Mouse (Mus musculus): ENCODE results near the gene Klf3. TPM values are rescaled to one million over a fixed set of nuclear protein-coding genes. Genes with fewer than 3 reads are reported as not detected.
A peak's percentile ranks its signal among the peaks of the same experiment; 100 is the strongest.

Gene Klf3
- polyA plus RNA-seq, 1 experiment from 2014 or later: 78.4 TPM

DNA sequence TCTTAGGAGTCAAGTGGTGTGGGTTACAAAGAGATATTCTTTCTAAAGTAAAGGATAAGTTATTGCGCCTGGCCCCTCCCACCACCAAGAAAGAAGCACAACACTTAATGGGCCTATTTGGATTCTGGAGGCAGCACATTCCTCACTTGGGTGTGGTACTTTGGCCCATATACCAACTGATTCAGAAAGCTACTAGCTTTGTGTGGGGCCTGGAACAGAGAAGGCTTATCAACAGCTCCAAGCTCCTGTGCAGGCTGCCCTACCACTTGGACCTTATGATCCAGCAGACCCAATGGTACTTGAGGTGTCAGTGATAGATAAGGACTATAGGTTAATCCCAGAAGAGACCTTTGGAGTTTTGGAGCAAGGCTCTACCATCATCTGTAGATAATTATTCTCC, 15.0 kb upstream of the Klf3 start:
- Histone ChIP-seq H3K9ac (ENCODE audit: low read depth, low read length) (no peak overlapping the region), H3K9me3 (ENCODE audit: control insufficient read depth, low read length) (no peaks in the 10 kb centered on the region), H3K4me2 (replicated peaks; ENCODE audit: low read depth, low read length) (no peak overlapping the region), H3K36me3 (ENCODE audit: control insufficient read depth, insufficient read depth, low read length) (no peaks in the 10 kb centered on the region), H3K4me3 (ENCODE audit: low read length) (no peak overlapping the region), H3K27me3 (ENCODE audit: control insufficient read depth, insufficient read depth, low read length) (no peaks in the 10 kb centered on the region), H3K27ac (ENCODE audit: low read depth, low read length) (no peak overlapping the region), H3K4me1 (ENCODE audit: control insufficient read depth, insufficient read depth, low read length) (no peaks in the 10 kb centered on the region)
- no peak for ATAC-seq (ENCODE audit: low FRiP score, low TSS enrichment)
- WGBS: 97% methylated on average over 1 of the region's 1 CpGs

DNA sequence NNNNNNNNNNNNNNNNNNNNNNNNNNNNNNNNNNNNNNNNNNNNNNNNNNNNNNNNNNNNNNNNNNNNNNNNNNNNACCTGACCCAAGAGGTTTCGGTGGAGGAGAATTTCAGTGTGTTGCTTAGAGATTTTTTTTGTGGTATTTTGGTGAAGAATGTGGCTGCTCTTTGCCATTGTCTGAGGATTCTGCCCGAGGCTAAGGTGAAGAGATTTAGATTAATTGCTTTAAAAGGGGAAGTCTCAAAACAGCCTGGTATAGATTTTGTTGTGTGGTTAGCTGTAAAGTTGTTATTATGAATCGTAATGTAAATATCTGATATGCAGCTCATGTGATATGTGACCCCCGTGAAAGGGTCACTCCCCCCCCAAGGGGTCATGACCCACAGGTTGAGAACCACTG, 5.0 kb upstream of the Klf3 start:
- H3K27ac ChIP-seq (ENCODE audit: low read depth, low read length): no peak overlapping the region

GRCm38 (mm10) chr5:64801545-64801944, 1.6 kb upstream of the Klf3 start:
- no peaks in the 10 kb centered on the region for H3K27me3 ChIP-seq (ENCODE audit: control insufficient read depth, insufficient read depth, low read length)
- no peak overlapping the region for H3K27ac ChIP-seq (ENCODE audit: low read depth, low read length)
- no peaks in the 10 kb centered on the region for H3K36me3 ChIP-seq (ENCODE audit: control insufficient read depth, insufficient read depth, low read length)
- no peak overlapping the region for H3K4me3 ChIP-seq (ENCODE audit: low read length)
- H3K9me3 ChIP-seq (ENCODE audit: control insufficient read depth, low read length): peaks cover 6% of the 10 kb centered on the region; the same call in 1 of the 2 replicates
- H3K9ac ChIP-seq (ENCODE audit: low read depth, low read length): no peak overlapping the region
- WGBS: 57% methylated on average over 2 of the region's 2 CpGs
- H3K4me2 ChIP-seq (replicated peaks; ENCODE audit: low read depth, low read length): no peak overlapping the region
- H3K4me1 ChIP-seq (ENCODE audit: control insufficient read depth, insufficient read depth, low read length): peaks cover 11% of the 10 kb centered on the region; the same call in 1 of the 2 replicates
- no peak for ATAC-seq (ENCODE audit: low FRiP score, low TSS enrichment)

More for the DNA sequence above, 5.0 kb upstream of the Klf3 start:
- no peak overlapping the region for H3K4me2 ChIP-seq (replicated peaks; ENCODE audit: low read depth, low read length)
- 69% methylated on average over 4 of the region's 4 CpGs for WGBS
- no peak for ATAC-seq (ENCODE audit: low FRiP score, low TSS enrichment)
- H3K9me3 ChIP-seq (ENCODE audit: control insufficient read depth, low read length): peaks cover 12% of the 10 kb centered on the region; the same call in 1 of the 2 replicates
- H3K36me3 ChIP-seq (ENCODE audit: control insufficient read depth, insufficient read depth, low read length): no peaks in the 10 kb centered on the region
- no peaks in the 10 kb centered on the region for H3K27me3 ChIP-seq (ENCODE audit: control insufficient read depth, insufficient read depth, low read length)
- H3K4me3 ChIP-seq (ENCODE audit: low read length): no peak overlapping the region
- no peaks in the 10 kb centered on the region for H3K4me1 ChIP-seq (ENCODE audit: control insufficient read depth, insufficient read depth, low read length)
- no peak overlapping the region for H3K9ac ChIP-seq (ENCODE audit: low read depth, low read length)

DNA sequence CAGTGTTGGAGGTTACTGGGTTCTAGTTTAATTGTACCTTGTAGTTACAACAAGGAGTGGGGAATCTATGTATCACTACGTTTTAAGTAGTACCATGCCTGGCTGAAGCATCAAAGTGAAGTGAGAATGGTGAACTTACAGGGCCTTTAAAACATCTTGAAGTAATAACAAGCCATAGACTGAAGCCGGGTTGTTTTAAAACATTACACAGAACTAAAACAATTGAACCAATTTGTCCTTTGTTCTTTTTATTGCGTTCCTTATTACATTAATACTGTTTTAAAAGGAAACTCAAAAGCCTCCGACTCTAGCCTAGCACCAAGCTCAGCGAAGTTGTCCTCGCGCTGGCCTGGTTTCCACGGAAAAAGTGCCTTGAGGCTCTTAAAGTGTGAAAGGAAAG, 1.0 kb upstream of the Klf3 start:
- ATAC-seq (ENCODE audit: low FRiP score, low TSS enrichment): no peak
- Histone ChIP-seq H3K27me3 (ENCODE audit: control insufficient read depth, insufficient read depth, low read length) (no peaks in the 10 kb centered on the region), H3K4me2 (replicated peaks; ENCODE audit: low read depth, low read length) (peak overlapping the region; percentile 78), H3K9ac (ENCODE audit: low read depth, low read length) (peak overlapping the region; percentile 93), H3K4me3 (ENCODE audit: low read length) (peak overlapping the region; percentile 73), H3K4me1 (ENCODE audit: control insufficient read depth, insufficient read depth, low read length) (peaks cover 14% of the 10 kb centered on the region; the same call in 1 of the 2 replicates), H3K27ac (ENCODE audit: low read depth, low read length) (peak overlapping the region; percentile 96), H3K36me3 (ENCODE audit: control insufficient read depth, insufficient read depth, low read length) (no peaks in the 10 kb centered on the region), H3K9me3 (ENCODE audit: control insufficient read depth, low read length) (peaks cover 6% of the 10 kb centered on the region; the same call in 1 of the 2 replicates)
- 6% methylated on average over 8 of the region's 8 CpGs for WGBS

GRCm38 (mm10) chr5:64803720-64804462, 703 bp downstream of the Klf3 start:
- Histone ChIP-seq H3K27me3 (ENCODE audit: control insufficient read depth, insufficient read depth, low read length) (no peaks in the 10 kb centered on the region), H3K4me2 (replicated peaks; ENCODE audit: low read depth, low read length) (peak overlapping the region; percentile 78), H3K36me3 (ENCODE audit: control insufficient read depth, insufficient read depth, low read length) (peaks cover 1% of the 10 kb centered on the region; the same call in 1 of the 2 replicates), H3K9me3 (ENCODE audit: control insufficient read depth, low read length) (peaks cover 6% of the 10 kb centered on the region; the same call in 1 of the 2 replicates), H3K9ac (ENCODE audit: low read depth, low read length) (peak overlapping the region; percentile 93), H3K4me3 (ENCODE audit: low read length) (peak overlapping the region; percentile 73), H3K27ac (ENCODE audit: low read depth, low read length) (peak overlapping the region; percentile 96), H3K4me1 (ENCODE audit: control insufficient read depth, insufficient read depth, low read length) (peaks cover 28% of the 10 kb centered on the region)
- no peak for ATAC-seq (ENCODE audit: low FRiP score, low TSS enrichment)
- WGBS: under 1% methylated on average over 56 of the region's 69 CpGs

- Histone ChIP-seq H3K9ac (ENCODE audit: low read depth, low read length) (peak overlapping the region; percentile 93), H3K27me3 (ENCODE audit: control insufficient read depth, insufficient read depth, low read length) (no peaks in the 10 kb centered on the region), H3K4me1 (ENCODE audit: control insufficient read depth, insufficient read depth, low read length) (peaks cover 40% of the 10 kb centered on the region), H3K9me3 (ENCODE audit: control insufficient read depth, low read length) (no peaks in the 10 kb centered on the region), H3K4me2 (replicated peaks; ENCODE audit: low read depth, low read length) (peak overlapping the region; percentile 78), H3K27ac (ENCODE audit: low read depth, low read length) (peak overlapping the region; percentile 97), H3K4me3 (ENCODE audit: low read length) (peak overlapping the region; percentile 73), H3K36me3 (ENCODE audit: control insufficient read depth, insufficient read depth, low read length) (peaks cover 6% of the 10 kb centered on the region; the same call in 1 of the 2 replicates)
- 4% methylated on average over 7 of the region's 7 CpGs for WGBS
- no peak for ATAC-seq (ENCODE audit: low FRiP score, low TSS enrichment)
Observed at GRCm38 (mm10) chr5:64805131-64805872, 2.1 kb downstream of the Klf3 start.

- peaks cover 47% of the 10 kb centered on the region for H3K4me1 ChIP-seq (ENCODE audit: control insufficient read depth, insufficient read depth, low read length)
- no peaks in the 10 kb centered on the region for H3K9me3 ChIP-seq (ENCODE audit: control insufficient read depth, low read length)
- peaks cover 6% of the 10 kb centered on the region; the same call in 1 of the 2 replicates for H3K36me3 ChIP-seq (ENCODE audit: control insufficient read depth, insufficient read depth, low read length)
- H3K27me3 ChIP-seq (ENCODE audit: control insufficient read depth, insufficient read depth, low read length): no peaks in the 10 kb centered on the region
- 4% methylated on average over 7 of the region's 7 CpGs for WGBS
- peak overlapping the region; percentile 93 for H3K9ac ChIP-seq (ENCODE audit: low read depth, low read length)
- ATAC-seq (ENCODE audit: low FRiP score, low TSS enrichment): no peak
- peak overlapping the region; percentile 78 for H3K4me2 ChIP-seq (replicated peaks; ENCODE audit: low read depth, low read length)
- peak overlapping the region; percentile 73 for H3K4me3 ChIP-seq (ENCODE audit: low read length)
- H3K27ac ChIP-seq (ENCODE audit: low read depth, low read length): peak overlapping the region; percentile 97
Observed at GRCm38 (mm10) chr5:64805873-64806505, 2.8 kb downstream of the Klf3 start.

DNA sequence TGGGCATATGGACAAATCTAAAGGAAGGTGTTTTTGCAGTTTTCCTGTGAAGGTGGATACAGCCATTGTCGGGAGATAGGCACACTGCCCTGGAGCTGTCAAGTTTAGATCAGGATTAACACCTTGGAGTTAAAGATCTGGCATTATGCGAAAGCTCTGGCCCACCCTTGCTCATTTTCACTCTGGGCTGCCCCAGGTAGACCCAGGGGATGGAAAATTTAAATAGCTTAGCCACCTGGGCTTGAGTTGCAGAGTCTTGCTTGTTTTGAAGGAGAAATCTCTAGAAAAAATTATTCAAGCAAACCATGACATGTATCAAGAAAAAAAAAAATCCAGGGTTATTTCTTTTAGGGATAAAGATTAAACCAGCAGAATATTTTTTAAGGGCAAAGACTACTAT, 3.4 kb downstream of the Klf3 start:
- no peaks in the 10 kb centered on the region for H3K27me3 ChIP-seq (ENCODE audit: control insufficient read depth, insufficient read depth, low read length)
- H3K4me2 ChIP-seq (replicated peaks; ENCODE audit: low read depth, low read length): peak overlapping the region; percentile 78
- H3K9ac ChIP-seq (ENCODE audit: low read depth, low read length): peak overlapping the region; percentile 93; the same call in 1 of the 2 replicates
- no peak for ATAC-seq (ENCODE audit: low FRiP score, low TSS enrichment)
- H3K36me3 ChIP-seq (ENCODE audit: control insufficient read depth, insufficient read depth, low read length): peaks cover 6% of the 10 kb centered on the region; the same call in 1 of the 2 replicates
- WGBS: 13% methylated on average over 2 of the region's 2 CpGs
- peak overlapping the region; percentile 73 for H3K4me3 ChIP-seq (ENCODE audit: low read length)
- no peaks in the 10 kb centered on the region for H3K9me3 ChIP-seq (ENCODE audit: control insufficient read depth, low read length)
- H3K27ac ChIP-seq (ENCODE audit: low read depth, low read length): peak overlapping the region; percentile 97
- H3K4me1 ChIP-seq (ENCODE audit: control insufficient read depth, insufficient read depth, low read length): peaks cover 53% of the 10 kb centered on the region
